Mouse (Mus musculus) spleen, adult 2 months (tissue): ENCODE measurements around the gene Clcf1. TPM values are rescaled to one million over a fixed set of nuclear protein-coding genes. Genes with fewer than 3 reads are reported as not detected.

Experiments used
- DNase-seq, 2 experiments: peaks; one replicate each; pipeline versions ENCODE4 v3.0.0 to v3.0.0-alpha.2; 2012 to 2021; ENCODE audit warnings: low spot score in 2 of 2, low read depth in 1 of 2
- H3K27ac ChIP-seq: fragments of 200-500 bp; 2 replicates; pipeline ENCODE4 v1.5.1; 2012; ENCODE audit warnings: low read length, inconsistent platforms; ENCODE audit not compliant: insufficient read depth
- H3K27me3 ChIP-seq: fragments of 200-500 bp; 2 replicates; pipeline ENCODE4 v1.6.1; 2012; ENCODE audit warnings: mild to moderate bottlenecking, moderate library complexity, low read length, inconsistent platforms; ENCODE audit not compliant: control insufficient read depth, insufficient read depth
- H3K36me3 ChIP-seq: fragments of 200-500 bp; 2 replicates; pipeline ENCODE4 v1.6.1; 2012; ENCODE audit warnings: mild to moderate bottlenecking, low read length, inconsistent platforms; ENCODE audit not compliant: control insufficient read depth, insufficient read depth
- H3K4me1 ChIP-seq: fragments of 200-500 bp; 2 replicates; pipeline ENCODE4 v1.6.1; 2011; ENCODE audit warnings: inconsistent platforms; ENCODE audit not compliant: control insufficient read depth, insufficient read depth, insufficient read length
- H3K4me3 ChIP-seq: fragments of 200-500 bp; 2 replicates; pipeline ENCODE4 v1.5.1; 2011; ENCODE audit warnings: mild to moderate bottlenecking, inconsistent platforms; ENCODE audit not compliant: insufficient read depth, insufficient read length; ENCODE audit errors: extremely low read depth
- CTCF ChIP-seq: fragments of 200-500 bp; IDR thresholded peaks from 2 replicates; pipeline ENCODE4 v1.5.1; 2011; ENCODE audit warnings: mild to moderate bottlenecking, inconsistent platforms; ENCODE audit not compliant: insufficient read depth, insufficient read length, insufficient replicate concordance; ENCODE audit errors: extremely low read depth
- POLR2A ChIP-seq: fragments of 200-500 bp; IDR thresholded peaks from 2 replicates; pipeline ENCODE4 v1.6.1; 2011; ENCODE audit warnings: low read depth, low read length, inconsistent platforms
- WGBS: fragments of 180-500 bp; shearing (Covaris S2); methylation state at CpG from one replicate; pipeline ENCODE4 v1.1.7; 2018; 5-methylcytosine and 5-hydroxymethylcytosine counted together
- polyA plus RNA-seq: library from polyadenylated mRNA; depleted of rRNA; stranded (reverse); fragments of >200 nt; gene quantifications from 2 replicates; pipeline ENCODE4 v1.2.3, GENCODE M21; 2012

Gene Clcf1
- polyA plus RNA-seq, 1 experiment: 128 TPM

- Histone ChIP-seq H3K36me3 (peaks cover 4% of the 10 kb centered on the region), H3K4me3 (no peak overlapping the region), H3K27ac (peak overlapping the region; percentile 36; the same call in 1 of the 2 replicates), H3K4me1 (peaks cover 43% of the 10 kb centered on the region), H3K27me3 (no peaks in the 10 kb centered on the region)
- DNase-seq: no peak
- TF ChIP-seq POLR2A: no peak
- no peak for TF ChIP-seq CTCF
- WGBS: 24% methylated on average over 5 of the region's 5 CpGs
Measured at GRCm38 (mm10) chr19:4227446-4227845, 13.4 kb downstream of the Clcf1 start.

GRCm38 (mm10) chr19:4227894-4228678 lies 14.0 kb downstream of the Clcf1 start:
- Histone ChIP-seq H3K27ac (peak overlapping the region; percentile 36), H3K36me3 (0 out of 2 replicates have a peak, but pooled peaks cover 1% of the 10 kb centered on the region), H3K4me1 (peaks cover 48% of the 10 kb centered on the region), H3K27me3 (no peaks in the 10 kb centered on the region), H3K4me3 (no peak overlapping the region)
- peak; percentile 63 to 75 for DNase-seq
- 9% methylated on average over 8 of the region's 8 CpGs for WGBS
- TF ChIP-seq POLR2A (no peak), CTCF (peak; percentile 83; the same call in 1 of the 2 replicates)

GRCm38 (mm10) chr19:4228891-4229290 lies 14.9 kb downstream of the Clcf1 start:
- DNase-seq: no peak
- Histone ChIP-seq H3K27me3 (no peaks in the 10 kb centered on the region), H3K36me3 (no peaks in the 10 kb centered on the region), H3K4me3 (no peak overlapping the region), H3K27ac (no peak overlapping the region), H3K4me1 (peaks cover 50% of the 10 kb centered on the region)
- TF ChIP-seq CTCF: no peak
- TF ChIP-seq POLR2A: no peak
- WGBS: 81% methylated on average over 4 of the region's 4 CpGs

GRCm38 (mm10) chr19:4229451-4230076 lies 15.5 kb downstream of the Clcf1 start:
- 60% methylated on average over 9 of the region's 9 CpGs for WGBS
- TF ChIP-seq POLR2A: no peak
- TF ChIP-seq CTCF: no peak

GRCm38 (mm10) chr19:4230415-4230814 lies 16.4 kb downstream of the Clcf1 start:
- no peaks in the 10 kb centered on the region for H3K36me3 ChIP-seq
- 46% methylated on average over 8 of the region's 8 CpGs for WGBS
- peak overlapping the region; percentile 86 for H3K27ac ChIP-seq
- no peak for TF ChIP-seq POLR2A
- no peak for TF ChIP-seq CTCF
- H3K4me1 ChIP-seq: peaks cover 50% of the 10 kb centered on the region
- peak overlapping the region; percentile 21; the same call in 1 of the 2 replicates for H3K4me3 ChIP-seq
- DNase-seq: no peak
- H3K27me3 ChIP-seq: no peaks in the 10 kb centered on the region

More at GRCm38 (mm10) chr19:4229451-4230076, 15.5 kb downstream of the Clcf1 start:
- Histone ChIP-seq H3K4me1 (peaks cover 50% of the 10 kb centered on the region), H3K27me3 (no peaks in the 10 kb centered on the region), H3K27ac (peak overlapping the region; percentile 86), H3K36me3 (no peaks in the 10 kb centered on the region), H3K4me3 (no peak overlapping the region)
- DNase-seq: no peak

- Histone ChIP-seq H3K27me3 (no peaks in the 10 kb centered on the region), H3K4me3 (peak within 1 kb of the TSS; percentile 73), H3K4me1 (peaks cover 50% of the 10 kb centered on the region), H3K27ac (peak within 1 kb of the TSS; percentile 99), H3K36me3 (no peaks in the 10 kb centered on the region)
- WGBS: 5% methylated on average over 26 of the region's 26 CpGs
- TF ChIP-seq CTCF: no peak
- TF ChIP-seq POLR2A: peak; percentile 83
- DNase-seq: peak; percentile 95 to 98
Measured at GRCm38 (mm10) chr19:4231253-4232185, 17.5 kb downstream of the Clcf1 start, which contains the start of gene Pold4. Gene Pold4, plus strand, starts transcription at chr19:4231899.
